Mouse (Mus musculus): Measurements from ENCODE around the gene Atp13a1. TPM values are rescaled to one million over a fixed set of nuclear protein-coding genes. Genes with fewer than 3 reads are reported as not detected.

The Atp13a1 gene
- polyA plus RNA-seq, 1 experiment from 2014 or later, result 21.2 TPM

- ATAC-seq (no peak), DNase-seq (ENCODE audit: low spot score) (peak; percentile 32)
- peak overlapping the region; percentile 52 for H3K27ac ChIP-seq (ENCODE audit: low read length)
- no peak overlapping the region for H3K4me2 ChIP-seq (replicated peaks; ENCODE audit: low read depth, low read length)
- no peaks in the 10 kb centered on the region for H3K4me1 ChIP-seq (ENCODE audit: insufficient read depth, low read depth, low read length)
- no peaks in the 10 kb centered on the region for H3K36me3 ChIP-seq (ENCODE audit: insufficient read depth, low read length)
- no peak for TF ChIP-seq CTCF (IDR thresholded peaks at IDR 0.05)
- no peak for TF ChIP-seq EP300 (IDR thresholded peaks at IDR 0.05)
- no peak overlapping the region for H3K9ac ChIP-seq (replicated peaks; ENCODE audit: low read depth)
- no peaks in the 10 kb centered on the region for H3K27me3 ChIP-seq (replicated peaks; ENCODE audit: insufficient read depth, low read length)
- 61% methylated on average over 7 of the region's 7 CpGs for WGBS
- H3K9me3 ChIP-seq (ENCODE audit: low read length), result no peaks in the 10 kb centered on the region
- no peak overlapping the region for H3K4me3 ChIP-seq (ENCODE audit: low read depth, low read length)
Observed at GRCm38 (mm10) chr8:69850926-69851506, 60.1 kb downstream of the Atp13a1 start.

- Histone ChIP-seq H3K4me2 (replicated peaks; ENCODE audit: low read depth, low read length) (no peak overlapping the region), H3K9me3 (ENCODE audit: low read length) (no peaks in the 10 kb centered on the region), H3K9ac (replicated peaks; ENCODE audit: low read depth) (no peak overlapping the region), H3K4me3 (ENCODE audit: low read depth, low read length) (no peak overlapping the region), H3K4me1 (ENCODE audit: insufficient read depth, low read depth, low read length) (no peaks in the 10 kb centered on the region), H3K27ac (ENCODE audit: low read length) (no peak overlapping the region), H3K36me3 (ENCODE audit: insufficient read depth, low read length) (no peaks in the 10 kb centered on the region), H3K27me3 (replicated peaks; ENCODE audit: insufficient read depth, low read length) (no peaks in the 10 kb centered on the region)
- WGBS, result 86% methylated on average over 10 of the region's 10 CpGs
- DNase-seq (ENCODE audit: low spot score), result no peak
- no peak for ATAC-seq
- TF ChIP-seq EP300 (IDR thresholded peaks at IDR 0.05), result no peak
- no peak for TF ChIP-seq CTCF (IDR thresholded peaks at IDR 0.05)
Observed at GRCm38 (mm10) chr8:69853869-69854268, 62.9 kb downstream of the Atp13a1 start.

Other genes starting within 250 kb of the Atp13a1 start
- gene Zfp868, start 165.6 kb upstream of the Atp13a1 start, polyA plus RNA-seq (2015; fragmentation: Nextera tagmentation; extraction: Ambion mirVana), result 15.2 and 16.1 TPM in 2 replicates
- gene Zfp964, start 136.7 kb upstream of the Atp13a1 start, polyA plus RNA-seq (2015; fragmentation: Nextera tagmentation; extraction: Ambion mirVana), result 0.95 and 1.1 TPM in 2 replicates
- 14.6 and 16.8 TPM in 2 replicates for gene Zfp869, start 80.4 kb upstream of the Atp13a1 start, polyA plus RNA-seq (2015; fragmentation: Nextera tagmentation; extraction: Ambion mirVana)
- gene Zfp963, start 41.2 kb upstream of the Atp13a1 start, polyA plus RNA-seq (2015; fragmentation: Nextera tagmentation; extraction: Ambion mirVana), result 6.6 and 7.1 TPM in 2 replicates
- gene Gm20422, start 16.3 kb upstream of the Atp13a1 start, polyA plus RNA-seq (2015; fragmentation: Nextera tagmentation; extraction: Ambion mirVana), result 0.19 and 0.41 TPM in 2 replicates
- 12.8 and 13.2 TPM in 2 replicates for gene Zfp866, start within 50 bp of the Atp13a1 start, polyA plus RNA-seq (2015; fragmentation: Nextera tagmentation; extraction: Ambion mirVana)
- 8.4 and 8.6 TPM in 2 replicates for gene Gmip, start 17.5 kb downstream of the Atp13a1 start, polyA plus RNA-seq (2015; fragmentation: Nextera tagmentation; extraction: Ambion mirVana)
- gene Lpar2, start 31.3 kb downstream of the Atp13a1 start, polyA plus RNA-seq (2015; fragmentation: Nextera tagmentation; extraction: Ambion mirVana), result 0.52 and 0.56 TPM in 2 replicates
- gene Pbx4, start 41.3 kb downstream of the Atp13a1 start, polyA plus RNA-seq (2015; fragmentation: Nextera tagmentation; extraction: Ambion mirVana), result 15.9 and 17.0 TPM in 2 replicates
- gene Cilp2, start 96.5 kb downstream of the Atp13a1 start, polyA plus RNA-seq (2015; fragmentation: Nextera tagmentation; extraction: Ambion mirVana), result 0.17 and 0.36 TPM in 2 replicates
- gene Tssk6, start 111.0 kb downstream of the Atp13a1 start, polyA plus RNA-seq (2015; fragmentation: Nextera tagmentation; extraction: Ambion mirVana), result 1.9 and 2.3 TPM in 2 replicates
- gene Ndufa13, start 111.4 kb downstream of the Atp13a1 start, polyA plus RNA-seq (2015; fragmentation: Nextera tagmentation; extraction: Ambion mirVana), result 165 and 177 TPM in 2 replicates
- gene Yjefn3, start 111.5 kb downstream of the Atp13a1 start, polyA plus RNA-seq (2015; fragmentation: Nextera tagmentation; extraction: Ambion mirVana), result 2.1 and 3.4 TPM in 2 replicates
- 40.9 and 41.8 TPM in 2 replicates for gene Gatad2a, start 205.2 kb downstream of the Atp13a1 start, polyA plus RNA-seq (2015; fragmentation: Nextera tagmentation; extraction: Ambion mirVana)